Mouse (Mus musculus) adrenal gland, adult 18-20 months (tissue): Measurements from ENCODE around the gene Tgfb2. TPM values are rescaled to one million over a fixed set of nuclear protein-coding genes. Genes with fewer than 3 reads are reported as not detected.

Experiments used
- DNase-seq, 2 experiments: peaks; one replicate each; pipeline ENCODE4 v3.0.0; 2021 to 2022; ENCODE audit warnings: low spot score in 2 of 2
- total RNA-seq, 2 experiments: library from RNA; stranded (reverse); gene quantifications; 1 replicate in 1 of 2; 2 replicates in 1 of 2; pipeline ENCODE4 v1.2.3; 2021

Gene Tgfb2
- total RNA-seq, 2 experiments from 2014 or later: 1.3 to 1.8 TPM

DNA sequence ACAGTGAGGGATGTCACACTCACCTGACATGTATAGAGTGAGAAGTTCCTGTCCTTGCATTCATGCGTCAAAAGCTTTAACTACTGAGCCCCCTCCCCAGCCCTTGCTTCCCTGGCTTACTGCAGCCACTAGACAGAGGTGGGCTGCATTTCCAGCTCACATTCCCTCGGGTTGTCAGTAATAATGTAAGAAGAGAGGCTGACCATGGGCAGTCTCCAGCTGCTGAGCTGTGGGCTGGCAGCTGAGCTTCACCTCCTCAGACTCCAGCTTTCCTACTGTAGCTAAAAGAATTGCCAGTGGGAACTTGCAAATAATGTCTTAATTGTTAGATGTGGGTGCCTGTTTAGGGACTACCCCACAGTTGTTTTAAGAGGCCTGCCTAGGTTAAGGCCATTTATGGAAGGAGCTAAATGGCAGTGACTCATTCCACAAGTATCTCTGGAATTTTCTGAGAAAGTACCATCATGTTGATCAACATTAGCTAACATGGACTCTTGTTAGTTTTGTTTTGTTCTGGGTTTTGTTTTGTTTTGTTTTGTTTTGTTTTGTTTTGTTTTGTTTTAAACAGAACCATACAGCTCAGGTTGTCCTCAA, 120.1 kb downstream of the Tgfb2 start:
- DNase-seq: no peak

DNA sequence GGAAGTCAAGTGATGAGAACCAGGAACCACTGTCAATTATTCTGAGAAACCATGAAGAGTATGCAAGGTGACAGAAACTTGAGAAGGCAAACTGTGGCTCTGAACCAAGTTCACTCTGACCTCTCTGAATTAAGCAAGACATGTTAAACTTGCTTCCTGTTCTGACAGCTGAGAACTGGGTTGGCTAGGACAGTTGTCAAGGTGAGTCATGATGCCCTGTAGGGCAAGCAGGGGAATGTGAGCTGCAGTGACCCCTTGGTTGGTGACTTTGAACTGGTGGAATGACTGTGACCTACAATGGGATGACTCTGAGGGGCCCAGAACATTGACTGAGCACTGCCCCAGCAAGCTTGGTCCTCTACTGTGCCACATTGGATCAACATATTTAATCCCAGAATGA, 121.9 kb downstream of the Tgfb2 start:
- DNase-seq: no peak

- no peak for DNase-seq
Observed at GRCm38 (mm10) chr1:186582113-186582512, 123.7 kb downstream of the Tgfb2 start.

GRCm38 (mm10) chr1:186581666-186582065, 124.1 kb downstream of the Tgfb2 start:
- DNase-seq: no peak

DNA sequence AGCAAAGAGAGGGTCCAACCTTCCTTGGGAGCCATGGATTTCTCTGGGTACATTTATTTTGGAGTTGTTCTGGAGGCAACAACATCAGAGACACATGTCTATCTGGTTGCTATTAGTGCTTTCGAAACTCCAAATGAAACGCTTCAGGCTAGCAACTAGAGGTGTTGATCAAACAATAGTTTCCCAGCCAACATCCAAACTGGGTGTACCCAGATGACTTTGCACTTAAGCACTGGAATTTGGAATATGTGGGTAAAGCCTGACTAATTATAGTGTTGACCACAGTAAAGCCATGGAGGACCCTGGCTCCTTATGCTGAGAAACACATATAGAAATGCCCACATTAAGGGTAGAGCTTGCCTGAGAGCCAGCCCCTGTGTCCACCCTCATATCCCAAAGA, 124.7 kb downstream of the Tgfb2 start:
- DNase-seq: no peak

DNA sequence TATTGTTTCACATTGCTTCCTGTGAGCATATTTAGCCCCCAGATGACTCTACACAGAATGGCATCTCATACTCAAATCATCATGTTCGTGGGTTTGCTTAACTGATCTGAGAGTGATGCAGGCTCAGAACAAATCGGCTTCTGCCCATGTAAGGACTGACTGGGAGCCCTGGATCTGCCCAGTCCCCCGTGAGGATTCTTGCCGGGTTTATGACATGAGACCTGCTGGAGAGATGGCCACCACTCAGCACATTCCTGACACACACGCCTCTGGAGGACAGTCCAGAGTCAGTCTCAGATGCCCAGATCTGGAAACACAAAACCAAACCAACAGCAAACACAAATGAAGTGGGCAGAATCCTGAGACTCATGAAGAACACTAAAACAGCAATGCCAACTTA, 128.5 kb downstream of the Tgfb2 start:
- DNase-seq: no peak

GRCm38 (mm10) chr1:186575629-186576028, 130.2 kb downstream of the Tgfb2 start:
- DNase-seq: no peak

DNA sequence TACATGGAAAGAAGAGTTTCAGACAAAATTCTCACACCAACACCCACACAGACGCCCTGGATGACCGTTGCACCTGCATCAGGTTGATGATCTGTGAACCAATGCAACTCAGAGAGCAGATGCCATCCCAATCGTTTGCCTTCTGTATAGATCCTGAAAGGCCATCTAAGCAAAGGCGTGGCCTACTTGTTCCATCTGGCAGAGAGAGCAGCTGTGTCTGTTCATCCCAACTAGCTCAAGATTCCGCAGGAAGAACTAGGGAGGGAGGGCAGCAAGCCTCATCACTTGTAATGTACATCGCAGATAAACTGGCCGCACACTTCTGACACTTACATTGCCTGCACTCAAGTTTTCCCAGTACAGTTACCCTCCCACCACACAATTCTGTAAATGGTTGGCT, 130.7 kb downstream of the Tgfb2 start:
- no peak for DNase-seq

Other genes with a start within 250 kb of the Tgfb2 start
- 10 to 100 TPM; 25.8 to 27.4 TPM for gene Rrp15, start 43.4 kb upstream of the Tgfb2 start, total RNA-seq